Mouse (Mus musculus) bone marrow macrophage, adult 2 months (primary cell): ENCODE results near the gene Lamb1.

ENCODE experiments used
- CTCF ChIP-seq: IDR thresholded peaks from 2 replicates; pipeline ENCODE4 v1.5.1; 2012; ENCODE audit warnings: low read depth, mild to moderate bottlenecking, low read length, moderate library complexity
- POLR2A ChIP-seq: IDR thresholded peaks from 2 replicates; pipeline ENCODE4 v1.6.1; 2012; ENCODE audit warnings: mild to moderate bottlenecking, low read depth, low read length, borderline replicate concordance

- no peak for TF ChIP-seq CTCF
- no peak for TF ChIP-seq POLR2A
These were observed 24.6 kb upstream of the Lamb1 start, which contains the start of gene Gm6993 for GRCm38 (mm10) chr12:31240470-31240869.
